Mouse (Mus musculus) limb, embryonic 12.5 days (tissue): Measurements from ENCODE around the gene Psd. TPM values are rescaled to one million over a fixed set of nuclear protein-coding genes. Genes with fewer than 3 reads are reported as not detected.

ENCODE experiments used
- ATAC-seq: fragments of 200-750 bp; cut with Nextera tagmentation; 2 replicates; pipeline ENCODE4 v1.8.0; 2017; ENCODE audit warnings: low read depth, moderate TSS enrichment; ENCODE audit not compliant: insufficient number of reproducible peaks, insufficient read depth, low FRiP score, low TSS enrichment
- H3K27ac ChIP-seq: fragments of 300-500 bp; sonication (generic); 2 replicates; pipeline ENCODE4 v1.5.1; 2016; ENCODE audit warnings: mild to moderate bottlenecking, moderate library complexity
- H3K27me3 ChIP-seq: fragments of 300-500 bp; sonication (generic); 2 replicates; pipeline ENCODE4 v1.6.1; 2016; ENCODE audit warnings: mild to moderate bottlenecking, moderate library complexity
- H3K36me3 ChIP-seq: fragments of 300-500 bp; sonication (generic); 2 replicates; pipeline ENCODE4 v1.6.1; 2016; ENCODE audit warnings: mild to moderate bottlenecking, moderate library complexity
- H3K4me1 ChIP-seq: fragments of 300-500 bp; sonication (generic); replicated peaks from 2 replicates; pipeline ENCODE4 v1.6.1; 2016
- H3K4me2 ChIP-seq: fragments of 300-500 bp; sonication (generic); 2 replicates; pipeline ENCODE4 v1.6.1; 2016; ENCODE audit warnings: mild to moderate bottlenecking, moderate library complexity
- H3K4me3 ChIP-seq: fragments of 300-500 bp; sonication (generic); replicated peaks from 2 replicates; pipeline ENCODE4 v1.5.1; 2016; ENCODE audit warnings: mild to moderate bottlenecking
- H3K9ac ChIP-seq: fragments of 300-500 bp; sonication (generic); replicated peaks from 2 replicates; pipeline ENCODE4 v1.6.1; 2016; ENCODE audit warnings: mild to moderate bottlenecking, moderate library complexity
- H3K9me3 ChIP-seq: fragments of 300-500 bp; sonication (generic); 2 replicates; pipeline ENCODE4 v1.6.1; 2016; ENCODE audit warnings: mild to moderate bottlenecking, moderate library complexity
- WGBS: fragments of 180-500 bp; shearing (Covaris S2); methylation state at CpG from one replicate; pipeline ENCODE4 v1.1.7; 2016; 5-methylcytosine and 5-hydroxymethylcytosine counted together
- polyA plus RNA-seq: library from polyadenylated mRNA; unstranded; fragments of >200 nt; fragmentation: Nextera tagmentation; extraction: Ambion mirVana; gene quantifications from 2 replicates; pipeline ENCODE4 v1.2.1, GENCODE M21; 2016

Gene Psd
- polyA plus RNA-seq, 1 experiment from 2014 or later = 3.0 TPM

GRCm38 (mm10) chr19:46318586-46319378 is 8.2 kb downstream of the Psd start:
- peaks cover 32% of the 10 kb centered on the region for H3K4me1 ChIP-seq
- no peaks in the 10 kb centered on the region for H3K9me3 ChIP-seq
- 13% methylated on average over 16 of the region's 16 CpGs for WGBS
- H3K27ac ChIP-seq = no peak overlapping the region
- peak overlapping the region; percentile 39 for H3K4me2 ChIP-seq
- H3K27me3 ChIP-seq = peaks cover 100% of the 10 kb centered on the region
- ATAC-seq = no peak
- H3K36me3 ChIP-seq = no peaks in the 10 kb centered on the region
- H3K9ac ChIP-seq = no peak overlapping the region
- H3K4me3 ChIP-seq = peak overlapping the region; percentile 49

GRCm38 (mm10) chr19:46318031-46318471 is 8.9 kb downstream of the Psd start:
- H3K9me3 ChIP-seq = no peaks in the 10 kb centered on the region
- H3K4me3 ChIP-seq = peak overlapping the region; percentile 49
- H3K27ac ChIP-seq = no peak overlapping the region
- 3% methylated on average over 42 of the region's 42 CpGs for WGBS
- H3K9ac ChIP-seq = peak overlapping the region; percentile 59
- H3K4me2 ChIP-seq = peak overlapping the region; percentile 73
- ATAC-seq = no peak
- H3K27me3 ChIP-seq = peaks cover 100% of the 10 kb centered on the region
- H3K36me3 ChIP-seq = no peaks in the 10 kb centered on the region
- H3K4me1 ChIP-seq = peaks cover 32% of the 10 kb centered on the region

- Histone ChIP-seq H3K9me3 (no peaks in the 10 kb centered on the region), H3K4me3 (peak overlapping the region; percentile 49), H3K27ac (no peak overlapping the region), H3K27me3 (peaks cover 100% of the 10 kb centered on the region), H3K4me2 (peak overlapping the region; percentile 73), H3K36me3 (0 out of 2 replicates have a peak, but pooled peaks cover 2% of the 10 kb centered on the region), H3K9ac (peak overlapping the region; percentile 59), H3K4me1 (peaks cover 32% of the 10 kb centered on the region)
- ATAC-seq = no peak
- WGBS = under 1% methylated on average over 47 of the region's 48 CpGs
These were observed 9.4 kb downstream of the Psd start for GRCm38 (mm10) chr19:46317546-46317885.

DNA sequence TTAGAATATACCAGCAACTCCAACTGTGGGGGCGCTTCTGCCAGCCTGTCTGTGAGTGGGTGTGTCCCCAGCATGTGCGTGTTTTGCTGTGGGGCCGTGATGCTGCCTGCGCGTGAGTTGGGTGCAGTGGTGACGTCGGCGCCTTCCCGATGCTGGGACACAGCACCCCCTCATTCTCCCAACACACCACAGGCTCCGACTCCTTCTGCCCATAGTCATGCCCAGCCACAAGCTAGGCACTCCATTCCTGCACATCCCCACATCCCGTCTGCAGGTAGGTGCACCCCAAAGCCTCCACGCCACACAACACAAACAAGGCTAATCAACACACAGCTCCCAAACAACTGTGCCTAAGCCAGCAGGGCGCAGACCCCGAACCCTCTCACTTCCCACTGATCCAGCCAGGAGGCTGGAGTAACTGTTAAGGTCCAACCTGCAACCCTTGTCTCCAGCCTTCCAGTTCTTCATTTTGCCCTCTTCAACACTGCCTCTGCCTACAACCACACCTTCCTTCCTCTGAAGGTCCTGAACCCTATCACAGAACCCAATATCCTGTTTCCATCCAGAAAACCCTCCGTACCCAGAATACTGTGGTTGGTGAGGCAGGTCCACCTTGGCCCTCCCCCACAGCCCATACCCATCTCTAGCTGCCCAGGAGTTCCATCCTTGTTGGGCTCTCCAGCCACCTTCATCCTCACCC is 10.0 kb downstream of the Psd start:
- ATAC-seq = no peak
- Histone ChIP-seq H3K27me3 (peaks cover 98% of the 10 kb centered on the region), H3K27ac (no peak overlapping the region), H3K36me3 (0 out of 2 replicates have a peak, but pooled peaks cover 5% of the 10 kb centered on the region), H3K9me3 (no peaks in the 10 kb centered on the region), H3K4me3 (peak overlapping the region; percentile 49), H3K9ac (peak overlapping the region; percentile 59), H3K4me2 (peak overlapping the region; percentile 73), H3K4me1 (peaks cover 31% of the 10 kb centered on the region)
- 28% methylated on average over 15 of the region's 15 CpGs for WGBS

DNA sequence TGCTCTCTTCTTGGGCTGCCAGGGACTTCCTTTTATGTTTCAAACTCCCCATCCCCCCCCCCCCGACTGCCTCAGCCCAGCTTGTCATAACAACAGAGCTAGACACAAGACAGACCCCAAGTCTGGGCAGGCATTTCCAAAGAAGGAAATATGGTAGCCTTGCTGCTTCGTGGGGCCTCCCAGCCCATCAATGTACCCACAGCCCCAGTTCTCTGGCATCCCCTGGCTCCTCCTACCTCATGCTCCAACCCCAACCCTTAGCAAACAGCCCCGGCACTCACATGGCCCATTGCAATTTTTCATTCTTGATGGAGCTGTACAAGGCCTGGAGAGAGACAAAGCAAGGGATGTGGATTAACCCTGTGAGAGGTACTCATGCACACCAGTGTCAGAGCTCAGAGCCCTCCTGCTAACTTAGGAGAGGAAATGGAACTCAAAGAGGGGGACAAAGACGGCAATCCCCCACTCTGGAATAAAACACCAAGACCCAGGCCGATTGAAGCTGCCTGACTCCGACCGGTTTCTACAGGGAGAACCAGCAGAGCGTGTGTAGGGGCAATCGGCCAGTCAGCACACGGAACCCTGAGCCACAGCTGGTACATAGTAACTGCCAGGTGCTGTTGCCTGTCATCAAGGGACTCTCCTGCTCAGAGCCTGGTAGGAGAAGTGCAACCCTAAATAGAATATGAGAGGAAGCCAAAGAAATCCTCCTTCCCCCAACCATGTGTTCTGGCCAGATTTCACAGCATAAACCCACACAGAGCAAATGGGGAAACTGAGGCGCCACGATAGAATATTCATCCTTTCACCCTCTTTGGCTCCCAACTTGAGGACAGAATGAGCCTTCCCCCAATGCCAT is 11.0 kb downstream of the Psd start:
- Histone ChIP-seq H3K27me3 (peaks cover 88% of the 10 kb centered on the region), H3K27ac (no peak overlapping the region), H3K4me1 (peaks cover 24% of the 10 kb centered on the region), H3K9ac (no peak overlapping the region), H3K9me3 (no peaks in the 10 kb centered on the region), H3K4me2 (no peak overlapping the region), H3K36me3 (peaks cover 15% of the 10 kb centered on the region), H3K4me3 (no peak overlapping the region)
- no peak for ATAC-seq
- 52% methylated on average over 12 of the region's 12 CpGs for WGBS

DNA sequence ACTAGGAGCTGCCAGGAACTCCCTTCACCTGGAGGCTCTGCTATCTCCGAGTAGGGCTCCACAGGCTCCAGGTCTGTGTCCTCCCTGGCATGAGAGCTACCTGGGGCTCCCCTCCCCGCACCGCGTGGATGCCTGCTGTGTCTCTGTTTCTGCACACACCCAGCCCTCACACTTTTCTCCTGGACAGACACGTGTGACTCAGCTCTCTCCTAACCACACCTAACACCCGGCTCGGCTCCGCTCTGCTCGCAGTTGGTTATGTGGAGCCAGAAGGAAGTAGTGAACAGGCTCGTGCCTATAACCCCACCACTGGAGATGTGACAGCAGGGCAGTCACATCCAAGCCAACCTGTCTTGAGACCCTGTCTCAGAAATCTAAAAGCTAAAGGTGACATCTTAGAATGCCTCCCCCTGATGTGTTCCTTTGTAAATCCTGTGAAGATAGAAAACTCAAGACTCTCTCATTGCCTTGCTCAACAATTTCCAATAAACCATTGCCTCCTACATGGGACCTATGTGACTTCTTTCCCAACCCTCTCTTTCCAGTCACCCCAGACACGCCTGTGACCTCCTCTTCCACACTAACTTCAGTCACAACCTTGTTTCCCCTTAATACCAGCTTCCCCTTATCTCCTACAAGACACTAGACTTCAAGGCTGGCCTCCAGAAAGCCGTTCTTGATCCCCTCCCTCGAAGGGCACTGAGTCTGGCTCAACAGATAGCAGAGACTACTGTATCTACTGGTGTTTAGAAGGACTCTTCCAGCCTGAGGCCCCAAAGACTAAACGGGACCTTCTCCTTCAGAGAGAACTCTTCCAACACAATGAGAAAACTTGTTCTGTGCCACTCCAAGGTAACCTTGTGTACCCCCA is 11.8 kb downstream of the Psd start:
- no peak overlapping the region for H3K4me3 ChIP-seq
- H3K27ac ChIP-seq = no peak overlapping the region
- WGBS = 39% methylated on average over 14 of the region's 14 CpGs

GRCm38 (mm10) chr19:46314151-46314601 is 12.8 kb downstream of the Psd start:
- Histone ChIP-seq H3K4me2 (no peak overlapping the region), H3K4me1 (peaks cover 22% of the 10 kb centered on the region), H3K9me3 (no peaks in the 10 kb centered on the region), H3K4me3 (no peak overlapping the region), H3K27ac (no peak overlapping the region), H3K9ac (no peak overlapping the region), H3K36me3 (peaks cover 29% of the 10 kb centered on the region), H3K27me3 (peaks cover 77% of the 10 kb centered on the region)
- ATAC-seq = no peak
- 12% methylated on average over 18 of the region's 18 CpGs for WGBS

More for the DNA sequence above, 11.8 kb downstream of the Psd start:
- Histone ChIP-seq H3K27me3 (peaks cover 81% of the 10 kb centered on the region), H3K36me3 (peaks cover 23% of the 10 kb centered on the region), H3K9ac (no peak overlapping the region), H3K4me2 (no peak overlapping the region), H3K4me1 (peaks cover 24% of the 10 kb centered on the region), H3K9me3 (no peaks in the 10 kb centered on the region)
- no peak for ATAC-seq

DNA sequence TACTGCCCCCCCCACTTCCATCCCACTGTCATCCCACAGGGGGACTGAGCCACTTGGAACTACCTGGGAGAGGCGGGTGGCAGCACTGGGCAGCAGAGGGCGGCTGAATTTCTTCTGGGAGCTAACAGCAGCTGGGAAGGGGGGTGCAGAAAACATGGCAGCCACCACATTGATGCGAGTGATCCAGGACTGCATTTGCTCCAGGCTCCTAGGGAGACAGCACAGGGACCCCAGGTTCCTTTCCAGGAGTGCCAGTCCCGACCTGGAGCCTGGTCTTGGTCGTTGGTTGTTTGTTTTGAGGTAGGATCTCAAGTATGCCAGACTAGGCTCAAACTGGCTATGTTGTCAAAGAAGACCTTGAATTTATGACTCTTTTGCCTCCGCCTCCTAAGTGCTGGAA is 13.4 kb downstream of the Psd start:
- WGBS = 66% methylated on average over 6 of the region's 6 CpGs
- Histone ChIP-seq H3K9ac (no peak overlapping the region), H3K27ac (no peak overlapping the region), H3K4me2 (no peak overlapping the region), H3K9me3 (no peaks in the 10 kb centered on the region), H3K4me3 (no peak overlapping the region), H3K36me3 (peaks cover 29% of the 10 kb centered on the region), H3K27me3 (peaks cover 74% of the 10 kb centered on the region), H3K4me1 (peaks cover 21% of the 10 kb centered on the region)
- ATAC-seq = no peak

DNA sequence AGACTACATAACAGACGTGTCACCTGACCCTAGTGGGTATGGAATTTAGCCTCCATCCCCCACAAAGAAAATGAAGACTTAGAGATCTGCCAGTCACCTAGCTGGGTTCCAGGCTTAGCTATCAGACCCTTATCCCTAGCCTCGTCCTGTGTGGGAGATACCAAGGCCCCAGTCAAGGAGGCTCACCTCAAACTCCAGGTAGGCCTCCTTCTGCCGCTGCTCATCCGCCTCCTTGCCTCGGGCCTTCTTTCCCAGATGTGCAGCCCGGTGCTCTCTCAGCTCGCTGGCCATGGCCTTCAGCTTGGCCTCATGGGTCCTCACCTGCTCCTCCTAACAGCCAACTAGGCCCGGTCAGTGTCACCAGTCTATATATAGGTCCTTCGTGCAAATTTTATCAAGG is 13.8 kb downstream of the Psd start:
- peaks cover 29% of the 10 kb centered on the region for H3K36me3 ChIP-seq
- H3K9me3 ChIP-seq = no peaks in the 10 kb centered on the region
- peaks cover 74% of the 10 kb centered on the region for H3K27me3 ChIP-seq
- no peak overlapping the region for H3K4me2 ChIP-seq
- peaks cover 21% of the 10 kb centered on the region for H3K4me1 ChIP-seq
- no peak overlapping the region for H3K4me3 ChIP-seq
- H3K9ac ChIP-seq = no peak overlapping the region
- WGBS = 82% methylated on average over 9 of the region's 9 CpGs
- no peak for ATAC-seq
- no peak overlapping the region for H3K27ac ChIP-seq

DNA sequence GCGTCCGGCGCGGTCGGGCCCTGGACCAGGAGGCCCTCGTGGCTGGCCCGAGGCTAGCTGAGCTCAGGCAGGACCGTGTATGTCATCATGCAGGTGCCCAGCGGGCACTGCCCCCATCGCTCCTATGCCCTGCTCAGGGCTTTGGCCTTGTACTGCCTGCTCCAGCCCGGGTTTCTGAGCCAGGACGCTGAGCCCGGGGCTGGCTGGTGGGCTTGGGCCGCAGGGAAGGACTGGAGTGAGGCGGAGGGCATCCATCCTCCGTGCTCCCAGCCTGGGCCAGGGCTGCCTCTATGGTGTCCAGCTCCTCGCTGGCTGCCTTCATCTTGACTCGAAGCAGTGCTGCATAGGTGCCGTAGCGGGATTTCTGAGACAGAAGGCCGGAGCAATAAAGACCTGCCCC is 14.4 kb downstream of the Psd start:
- Histone ChIP-seq H3K4me2 (no peak overlapping the region), H3K4me1 (peaks cover 15% of the 10 kb centered on the region), H3K4me3 (no peak overlapping the region), H3K9ac (no peak overlapping the region), H3K36me3 (peaks cover 31% of the 10 kb centered on the region), H3K27me3 (peaks cover 74% of the 10 kb centered on the region), H3K9me3 (no peaks in the 10 kb centered on the region), H3K27ac (no peak overlapping the region)
- WGBS = 88% methylated on average over 21 of the region's 21 CpGs
- no peak for ATAC-seq
